Mouse (Mus musculus): ENCODE results near the gene Zfp593.

Zfp593 gene

GRCm38 (mm10) chr4:134256407-134257197 lies 11.2 kb upstream of the Zfp593 start:
- DNase-seq = peak; percentile 70 to 83

- peak; percentile 45 to 77 for DNase-seq
Observed at GRCm38 (mm10) chr4:134255854-134256253, 10.5 kb upstream of the Zfp593 start.

- no peak for DNase-seq
Observed at GRCm38 (mm10) chr4:134254835-134255234, 9.4 kb upstream of the Zfp593 start.

- DNase-seq = peak; percentile 49 to 72
Observed at GRCm38 (mm10) chr4:134253722-134254324, 8.4 kb upstream of the Zfp593 start, which contains the start of gene Grrp1. Gene Grrp1 (minus strand): TSS chr4:134254106.

GRCm38 (mm10) chr4:134252911-134253721 lies 7.7 kb upstream of the Zfp593 start:
- DNase-seq = peak; percentile 48 to 65

GRCm38 (mm10) chr4:134252131-134252910 lies 6.9 kb upstream of the Zfp593 start:
- DNase-seq = peak; percentile 62 to 64

GRCm38 (mm10) chr4:134251241-134252130 lies 6.1 kb upstream of the Zfp593 start:
- peak in 1 of 2 experiments; percentile 38 for DNase-seq

GRCm38 (mm10) chr4:134250930-134251240 lies 5.5 kb upstream of the Zfp593 start:
- no peak for DNase-seq

- no peak for DNase-seq
Observed at GRCm38 (mm10) chr4:134250116-134250929, 4.9 kb upstream of the Zfp593 start.

- peak; percentile 78 to 82 for DNase-seq
Observed at GRCm38 (mm10) chr4:134249651-134250050, 4.3 kb upstream of the Zfp593 start.

- DNase-seq = peak in 1 of 2 experiments; percentile 61
Observed at GRCm38 (mm10) chr4:134246719-134247258, 1.4 kb upstream of the Zfp593 start, which contains the start of gene Gm30191. Gene Gm30191 (plus strand): TSS chr4:134246935.

- DNase-seq = peak in 1 of 2 experiments; percentile 69
Observed at GRCm38 (mm10) chr4:134246256-134246655, 864 bp upstream of the Zfp593 start.

- DNase-seq = no peak
Observed at GRCm38 (mm10) chr4:134243516-134244250, 1.7 kb downstream of the Zfp593 start, which contains the start of gene E130218I03Rik. Gene E130218I03Rik (plus strand): TSS chr4:134243662.

- DNase-seq = no peak
Observed at GRCm38 (mm10) chr4:134238686-134239085, 6.7 kb downstream of the Zfp593 start.

GRCm38 (mm10) chr4:134238279-134238651 lies 7.1 kb downstream of the Zfp593 start, which contains the start of gene Cnksr1:
Gene Cnksr1 (minus strand): TSS chr4:134238399.
- DNase-seq = peak; percentile 96 to 97

- DNase-seq = no peak
Observed at GRCm38 (mm10) chr4:134237582-134238278, 7.7 kb downstream of the Zfp593 start.

- DNase-seq = no peak
Observed at GRCm38 (mm10) chr4:134234876-134235275, 10.5 kb downstream of the Zfp593 start.

GRCm38 (mm10) chr4:134230431-134230830 lies 15.0 kb downstream of the Zfp593 start:
- DNase-seq = peak; percentile 38 to 70

- no peak for DNase-seq
Observed at GRCm38 (mm10) chr4:134227194-134227593, 18.2 kb downstream of the Zfp593 start, which contains the start of gene Catsper4. Gene Catsper4 (minus strand): TSS chr4:134227383.
